Mouse (Mus musculus): ENCODE measurements at regions not wholly inside any gene's neighbourhood (a gene's known extent, or its start where the extent isn't known, plus 50 kb on each side); places are given as distances from the start of the nearest gene placed in this dataset.

- H3K79me2 ChIP-seq (ENCODE audit: control insufficient read depth, insufficient read depth, low read length, poor library complexity) = no peaks in the 10 kb centered on the region
- no peaks in the 10 kb centered on the region for H3K4me1 ChIP-seq (ENCODE audit: control insufficient read depth in 1 of 2, insufficient read depth in 2 of 2, low read length in 2 of 2)
- H3K9ac ChIP-seq (ENCODE audit: control insufficient read depth, low read depth, low read length, poor library complexity, severe bottlenecking) = no peak overlapping the region
- H3K9me3 ChIP-seq (replicated peaks; ENCODE audit: insufficient read depth, low read length) = no peaks in the 10 kb centered on the region
- H3K27ac ChIP-seq (ENCODE audit: control insufficient read depth, low read depth, low read length) = no peak overlapping the region
- no peaks in the 10 kb centered on the region for H3K27me3 ChIP-seq (ENCODE audit: control insufficient read depth in 1 of 2, insufficient read depth in 2 of 2, low read length in 2 of 2)
- no peak for TF ChIP-seq KAT2A (conservative IDR thresholded peaks at IDR 0.05; ENCODE audit: low read depth, low read length)
- no peak for TF ChIP-seq USF1 (IDR thresholded peaks at IDR 0.05; ENCODE audit: low read depth, low read length)
- no peak for TF ChIP-seq UBTF (IDR thresholded peaks at IDR 0.05; ENCODE audit: borderline replicate concordance, insufficient read depth, low read depth, low read length)
- TF ChIP-seq BHLHE40 (IDR thresholded peaks at IDR 0.05; ENCODE audit: borderline replicate concordance, low read depth, low read length) = no peak
- no peak for TF ChIP-seq MXI1 (IDR thresholded peaks at IDR 0.05; ENCODE audit: low read depth, low read length)
- no peak for TF ChIP-seq NRF1 (IDR thresholded peaks at IDR 0.05; ENCODE audit: insufficient read depth, low read depth, low read length, poor library complexity, severe bottlenecking)
- no peak for TF ChIP-seq CHD2 (IDR thresholded peaks at IDR 0.05; ENCODE audit: low read length)
- TF ChIP-seq USF2 (IDR thresholded peaks at IDR 0.05; ENCODE audit: borderline replicate concordance in 1 of 2, insufficient read depth in 1 of 2, low read depth in 1 of 2, low read length in 2 of 2) = no peak
- no peak for TF ChIP-seq MEF2A (IDR thresholded peaks at IDR 0.05; ENCODE audit: extremely low read depth, insufficient replicate concordance, low read depth, low read length, poor library complexity, severe bottlenecking)
- TF ChIP-seq POLR2AphosphoS5 (IDR thresholded peaks at IDR 0.05; ENCODE audit: borderline replicate concordance, low read depth, low read length) = no peak
- no peak for TF ChIP-seq CTCF (IDR thresholded peaks at IDR 0.05 in 2 of 3, conservative IDR thresholded peaks at IDR 0.05 in 1 of 3; ENCODE audit: control insufficient read depth in 1 of 3, insufficient read depth in 1 of 3, low read depth in 2 of 3, low read length in 3 of 3, poor library complexity in 1 of 3, severe bottlenecking in 1 of 3)
- no peak for TF ChIP-seq E2F4 (IDR thresholded peaks at IDR 0.05; ENCODE audit: borderline replicate concordance, low read depth, low read length)
- no peak for TF ChIP-seq SMC3 (IDR thresholded peaks at IDR 0.05; ENCODE audit: low read depth, low read length)
- TF ChIP-seq MAFK (IDR thresholded peaks at IDR 0.05; ENCODE audit: borderline replicate concordance, low read depth, low read length) = no peak
- TF ChIP-seq CHD1 (IDR thresholded peaks at IDR 0.05; ENCODE audit: low read depth, low read length) = no peak
- TF ChIP-seq ZNF384 (IDR thresholded peaks at IDR 0.05; ENCODE audit: low read depth, low read length) = no peak
- no peak for TF ChIP-seq HCFC1 (IDR thresholded peaks at IDR 0.05; ENCODE audit: low read depth, low read length)
- TF ChIP-seq JUND (IDR thresholded peaks at IDR 0.05; ENCODE audit: low read depth, low read length) = no peak
- TF ChIP-seq MAX (IDR thresholded peaks at IDR 0.05; ENCODE audit: low read length) = no peak
- TF ChIP-seq GABPA (IDR thresholded peaks at IDR 0.05; ENCODE audit: low read depth, low read length) = no peak
- no peak overlapping the region for H3K4me3 ChIP-seq (ENCODE audit: control insufficient read depth in 1 of 2, insufficient read depth in 1 of 2, low read depth in 2 of 2, low read length in 2 of 2)
- no peak for DNase-seq (ENCODE audit: low read depth, low spot score)
- no peaks in the 10 kb centered on the region for H3K36me3 ChIP-seq (ENCODE audit: control insufficient read depth in 1 of 2, insufficient read depth in 2 of 2, low read length in 2 of 2)
Observed at GRCm38 (mm10) chr13:110942986-110943644, 311.7 kb upstream of the Actbl2 start.
